Mouse (Mus musculus) ES-Bruce4 (cell line): Measurements from ENCODE around the gene Kif14.

Experiments used
- CTCF ChIP-seq: IDR thresholded peaks from one replicate; pipeline ENCODE4 v1.8.1; 2011; ENCODE audit warnings: low read depth, low read length
- EP300 ChIP-seq: IDR thresholded peaks from 2 replicates; pipeline ENCODE4 v1.6.1; 2011; ENCODE audit warnings: low read depth, low read length; ENCODE audit not compliant: insufficient read depth
- POLR2A ChIP-seq: IDR thresholded peaks from one replicate; pipeline ENCODE4 v1.8.1; 2011; ENCODE audit warnings: low read length; ENCODE audit not compliant: insufficient read depth

- no peak for TF ChIP-seq POLR2A
- no peak for TF ChIP-seq CTCF
- TF ChIP-seq EP300 = no peak
Observed at GRCm38 (mm10) chr1:136492232-136492631, 26.1 kb downstream of the Kif14 start.
